9 mouse cellular contexts compared by ENCODE assay signal in the genomic region with DNA sequence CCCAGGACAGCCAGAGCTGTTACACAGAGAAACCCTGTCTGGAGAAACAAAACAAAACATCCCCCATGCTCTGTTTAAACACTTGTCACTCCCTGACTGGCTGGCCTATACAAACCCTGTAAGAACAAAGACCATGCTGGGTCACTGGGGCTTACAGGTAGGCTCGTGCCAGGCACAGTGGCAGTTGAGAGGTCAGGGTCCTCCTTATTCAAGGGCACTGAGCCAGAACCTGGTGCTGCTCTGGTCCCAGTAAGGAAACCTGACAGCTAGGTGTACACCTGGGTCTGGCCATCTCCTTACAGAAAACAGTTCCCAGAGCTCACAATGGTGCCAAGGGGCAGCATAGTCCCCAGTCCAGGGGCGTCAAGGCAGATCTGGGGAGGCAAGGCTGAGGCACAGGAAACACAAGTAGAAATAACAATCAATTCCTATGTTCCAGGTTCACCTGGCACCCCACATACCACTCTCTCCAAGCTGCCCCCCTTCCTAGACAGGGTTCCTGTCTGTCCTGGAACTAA. TPM values are rescaled to one million over a fixed set of nuclear protein-coding genes. Genes with fewer than 3 reads are reported as not detected.
DNase-seq lines count a peak whose midpoint lies in the region; ATAC-seq and TF ChIP-seq lines count a peak whose summit lies in the region.
"Had no signal": no experiment of that assay in that cellular context is flagged by ENCODE, and none has a peak within 500 bp of the region (broad histone marks: within the 10 kb centered on the region; RNA-seq: fewer than 3 reads in every experiment).

No protein-coding gene starts in this region.

- H3K9me3 ChIP-seq in E14TG2a.4 (ENCODE audit: low read length) = no peaks in the 10 kb centered on the region
- no peaks in the 10 kb centered on the region for H3K9me3 ChIP-seq in hindbrain, embryonic 11.5 days (ENCODE audit: control insufficient read depth, low read length)
- no peaks in the 10 kb centered on the region for H3K9me3 ChIP-seq in liver, embryonic 16.5 days (replicated peaks; ENCODE audit: control insufficient read depth, low read length)

- H3K4me1 ChIP-seq in E14TG2a.4 (replicated peaks; ENCODE audit: low read depth, low read length) = peaks cover 63% of the 10 kb centered on the region
- peaks cover 12% of the 10 kb centered on the region for H3K4me1 ChIP-seq in hindbrain, embryonic 11.5 days (replicated peaks; ENCODE audit: control insufficient read depth, insufficient read depth, low read length)
- H3K4me1 ChIP-seq in liver, embryonic 16.5 days (ENCODE audit: control insufficient read depth, low read depth, low read length) = peaks cover 27% of the 10 kb centered on the region

- peak overlapping the region; percentile 99 for H3K4me3 ChIP-seq in gastrocnemius, adult 2 months
- H3K4me3 ChIP-seq in E14TG2a.4 (replicated peaks; ENCODE audit: low read length) = peak overlapping the region; percentile 96
- peak overlapping the region; percentile 91; the same call in 1 of the 2 replicates for H3K4me3 ChIP-seq in hindbrain, embryonic 11.5 days (ENCODE audit: low read depth, low read length)
- peak overlapping the region; percentile 95 for H3K4me3 ChIP-seq in liver, embryonic 16.5 days (ENCODE audit: low read depth, low read length)

- intact Hi-C loops in gastrocnemius, adult 2 months (cut with DNase I) = no loop called here

- no peaks in the 10 kb centered on the region for H3K27me3 ChIP-seq in E14TG2a.4 (ENCODE audit: insufficient read depth, low read length)
- no peaks in the 10 kb centered on the region for H3K27me3 ChIP-seq in hindbrain, embryonic 11.5 days (ENCODE audit: control insufficient read depth, insufficient read depth, low read length)
- no peaks in the 10 kb centered on the region for H3K27me3 ChIP-seq in liver, embryonic 16.5 days (ENCODE audit: control insufficient read depth, insufficient read depth, low read depth, low read length)

- DNase-seq in gastrocnemius, adult 2 months = no peak
- DNase-seq in gastrocnemius, adult 18-20 months (ENCODE audit: low spot score) = no peak
- DNase-seq in hindbrain, embryonic 11.5 days (ENCODE audit: low spot score) = no peak
- no peak for DNase-seq in retina, embryonic 14.5 days (ENCODE audit: low spot score)
- no peak for DNase-seq in right cerebral cortex, postnatal 36 days (ENCODE audit: low spot score in 2 of 2)
- no peak for DNase-seq in thymus, postnatal 10 days (ENCODE audit: low spot score in 2 of 2)
- DNase-seq: cerebellum, adult 18-20 months had no signal

- peak overlapping the region; percentile 96; the same call in 1 of the 2 replicates for H3K9ac ChIP-seq in hindbrain, embryonic 11.5 days (ENCODE audit: low read depth, low read length)
- peak overlapping the region; percentile 93 for H3K9ac ChIP-seq in liver, embryonic 16.5 days (ENCODE audit: low read depth, low read length)

- peak overlapping the region; percentile 75 for H3K4me2 ChIP-seq in hindbrain, embryonic 11.5 days (replicated peaks; ENCODE audit: low read depth, low read length)
- H3K4me2 ChIP-seq in liver, embryonic 16.5 days (ENCODE audit: low read depth, low read length) = peak overlapping the region; percentile 84

- H3K36me3 ChIP-seq in E14TG2a.4 (ENCODE audit: insufficient read depth, low read length) = peaks cover 56% of the 10 kb centered on the region
- H3K36me3 ChIP-seq in hindbrain, embryonic 11.5 days (ENCODE audit: control insufficient read depth, insufficient read depth, low read length) = peaks cover 10% of the 10 kb centered on the region; the same call in 1 of the 2 replicates
- peaks cover 16% of the 10 kb centered on the region for H3K36me3 ChIP-seq in liver, embryonic 16.5 days (ENCODE audit: control insufficient read depth, insufficient read depth)

- ATAC-seq in hindbrain, embryonic 11.5 days (ENCODE audit: low FRiP score) = no peak
- ATAC-seq in liver, embryonic 16.5 days (ENCODE audit: low read depth) = no peak

- TF ChIP-seq CTCF in gastrocnemius, adult 2 months (IDR thresholded peaks at IDR 0.05) = no peak
- TF ChIP-seq CTCF in E14TG2a.4 (conservative IDR thresholded peaks at IDR 0.05; ENCODE audit: low read length) = no peak

- WGBS in hindbrain, embryonic 11.5 days = 60% methylated on average over 2 of the region's 2 CpGs
- WGBS in liver, embryonic 16.5 days (ENCODE audit: insufficient replicate concordance) = 68% methylated on average over 2 of the region's 2 CpGs

- H3K27ac ChIP-seq in gastrocnemius, adult 2 months = peak overlapping the region; percentile 97
- H3K27ac ChIP-seq in hindbrain, embryonic 11.5 days (ENCODE audit: low read depth, low read length) = no peak overlapping the region
- H3K27ac ChIP-seq in liver, embryonic 16.5 days (ENCODE audit: low read length) = 0 out of 2 replicates have a peak overlapping the region, but pooled peaks have one; percentile 14

RNA-seq across cellular contexts. Expression of a gene that starts 1.5 kb away (rescaled TPM):
- 10 to 100 TPM; 46.1 to 53.6 TPM for total RNA-seq in gastrocnemius, adult 2 months (2021)
- total RNA-seq in gastrocnemius, adult 18-20 months (2021) = 10 to 100 TPM; 49.5 to 54.5 TPM
- polyA plus RNA-seq in hindbrain, embryonic 11.5 days (2014; fragmentation: Nextera tagmentation; extraction: Ambion mirVana) = 79.4 and 80.5 TPM in 2 replicates
- polyA plus RNA-seq in liver, embryonic 16.5 days (2015; fragmentation: Nextera tagmentation; extraction: Ambion mirVana) = 17.4 and 26.2 TPM in 2 replicates

RNA-seq across cellular contexts. Expression of a gene that starts 10.4 kb away (rescaled TPM):
- total RNA-seq in gastrocnemius, adult 2 months (2021) = not detected
- total RNA-seq in gastrocnemius, adult 18-20 months (2021) = not detected
- polyA plus RNA-seq in hindbrain, embryonic 11.5 days (2014; fragmentation: Nextera tagmentation; extraction: Ambion mirVana) = 0.18 and 0.48 TPM in 2 replicates
- not detected in 2 replicates for polyA plus RNA-seq in liver, embryonic 16.5 days (2015; fragmentation: Nextera tagmentation; extraction: Ambion mirVana)

RNA-seq across cellular contexts. Expression of a gene that starts 11.8 kb away (rescaled TPM):
- 1 to 10 TPM; 1.0 to 1.5 TPM for total RNA-seq in gastrocnemius, adult 2 months (2021)
- total RNA-seq in gastrocnemius, adult 18-20 months (2021) = 1 to 10 TPM; 1.2 to 1.9 TPM
- polyA plus RNA-seq in hindbrain, embryonic 11.5 days (2014; fragmentation: Nextera tagmentation; extraction: Ambion mirVana) = 1.5 TPM in 2 replicates
- polyA plus RNA-seq in liver, embryonic 16.5 days (2015; fragmentation: Nextera tagmentation; extraction: Ambion mirVana) = 1.0 TPM in 2 replicates

RNA-seq across cellular contexts. Expression of a gene that starts 18.9 kb away (rescaled TPM):
- total RNA-seq in gastrocnemius, adult 2 months (2021) = 10 to 100 TPM; 27.0 to 40.8 TPM
- total RNA-seq in gastrocnemius, adult 18-20 months (2021) = 10 to 100 TPM; 31.9 to 36.7 TPM
- polyA plus RNA-seq in hindbrain, embryonic 11.5 days (2014; fragmentation: Nextera tagmentation; extraction: Ambion mirVana) = 23.5 and 26.8 TPM in 2 replicates
- 13.4 and 14.4 TPM in 2 replicates for polyA plus RNA-seq in liver, embryonic 16.5 days (2015; fragmentation: Nextera tagmentation; extraction: Ambion mirVana)

RNA-seq across cellular contexts. Expression of a gene that starts 25.5 kb away (rescaled TPM):
- total RNA-seq in gastrocnemius, adult 2 months (2021) = not detected
- total RNA-seq in gastrocnemius, adult 18-20 months (2021) = not detected
- 0.13 TPM in 1 of 2 replicates, not detected in the other for polyA plus RNA-seq in hindbrain, embryonic 11.5 days (2014; fragmentation: Nextera tagmentation; extraction: Ambion mirVana)
- 6.3 and 7.1 TPM in 2 replicates for polyA plus RNA-seq in liver, embryonic 16.5 days (2015; fragmentation: Nextera tagmentation; extraction: Ambion mirVana)
